Mouse (Mus musculus) liver, postnatal 0 days (tissue): ENCODE measurements around the gene Mpc2. TPM values are rescaled to one million over a fixed set of nuclear protein-coding genes. Genes with fewer than 3 reads are reported as not detected.
A peak's percentile ranks its signal among the peaks of the same experiment; 100 is the strongest.

Source experiments
- ATAC-seq: fragments of 200-750 bp; cut with Nextera tagmentation; 2 replicates; pipeline ENCODE4 v1.8.0; 2017; ENCODE audit warnings: mild to moderate bottlenecking, moderate library complexity
- DNase-seq: peaks from one replicate; pipeline ENCODE4 v3.0.0-alpha.2; 2016
- H3K27ac ChIP-seq: fragments of 300-500 bp; sonication (generic); 2 replicates; pipeline ENCODE4 v1.5.1; 2014; ENCODE audit warnings: antibody characterized with exemption, moderate library complexity, mild to moderate bottlenecking, low read depth
- H3K27me3 ChIP-seq: fragments of 300-500 bp; sonication (generic); 2 replicates; pipeline ENCODE4 v1.6.1; 2014; ENCODE audit warnings: low read length, control low read depth, mixed read lengths; ENCODE audit not compliant: insufficient read depth
- H3K36me3 ChIP-seq: fragments of 300-500 bp; sonication (generic); replicated peaks from 2 replicates; pipeline ENCODE4 v1.6.1; 2014; ENCODE audit warnings: mild to moderate bottlenecking, control low read depth, low read length, moderate library complexity, mixed read lengths; ENCODE audit not compliant: insufficient read depth
- H3K4me1 ChIP-seq: fragments of 300-500 bp; sonication (generic); 2 replicates; pipeline ENCODE4 v1.6.1; 2014; ENCODE audit warnings: antibody characterized with exemption, mild to moderate bottlenecking, control low read depth; ENCODE audit not compliant: insufficient read depth
- H3K4me2 ChIP-seq: fragments of 300-500 bp; sonication (generic); 2 replicates; pipeline ENCODE4 v1.6.1; 2014; ENCODE audit warnings: low read depth, mild to moderate bottlenecking, low read length, moderate library complexity, mixed read lengths
- H3K4me3 ChIP-seq: fragments of 300-500 bp; sonication (generic); 2 replicates; pipeline ENCODE4 v1.5.1; 2014; ENCODE audit warnings: low read depth, low read length
- H3K9ac ChIP-seq: fragments of 300-500 bp; sonication (generic); replicated peaks from 2 replicates; pipeline ENCODE4 v1.6.1; 2014; ENCODE audit warnings: mild to moderate bottlenecking, moderate library complexity
- H3K9me3 ChIP-seq: fragments of 300-500 bp; sonication (generic); 2 replicates; pipeline ENCODE4 v1.6.1; 2016; ENCODE audit warnings: mild to moderate bottlenecking, control low read depth, low read length, mixed read lengths
- CTCF ChIP-seq: sonication (generic); IDR thresholded peaks from 2 replicates; pipeline ENCODE4 v1.5.1; 2016; ENCODE audit warnings: antibody characterized with exemption, low read depth
- EP300 ChIP-seq: IDR thresholded peaks from 2 replicates; pipeline ENCODE4 v1.6.1; 2016; ENCODE audit warnings: antibody characterized with exemption, low read depth, mild to moderate bottlenecking
- WGBS: fragments of 180-500 bp; shearing (Covaris S2); extraction: QIAGEN DNeasy Blood & Tissue Kit; methylation state at CpG from one replicate; pipeline ENCODE4 v1.1.7; 2014; ENCODE audit not compliant: insufficient replicate concordance; 5-methylcytosine and 5-hydroxymethylcytosine counted together
- polyA plus RNA-seq: library from polyadenylated mRNA; unstranded; fragments of >200 nt; fragmentation: Nextera tagmentation; extraction: Ambion mirVana; gene quantifications from 2 replicates; pipeline ENCODE4 v1.2.1, GENCODE M21; 2015

Mpc2 gene
- 858 and 927 TPM in 2 replicates for polyA plus RNA-seq

GRCm38 (mm10) chr1:165460360-165460800 lies at the start of gene Mpc2, which contains the start of gene Dcaf6:
Gene Mpc2, plus strand, starts transcription at chr1:165460637.
Gene Dcaf6, minus strand, starts transcription at chr1:165460475.
- H3K4me2 ChIP-seq: peak within 1 kb of the TSS; percentile 85
- peak within 1 kb of the TSS; percentile 99 for H3K27ac ChIP-seq
- 0% methylated on average over 32 of the region's 37 CpGs for WGBS
- ATAC-seq (peak; percentile 85), DNase-seq (peak; percentile 100)
- peak within 1 kb of the TSS; percentile 98 for H3K4me3 ChIP-seq
- H3K9ac ChIP-seq: peak within 1 kb of the TSS; percentile 99
- no peaks in the 10 kb centered on the region for H3K9me3 ChIP-seq
- H3K4me1 ChIP-seq: no peaks in the 10 kb centered on the region
- no peaks in the 10 kb centered on the region for H3K27me3 ChIP-seq
- TF ChIP-seq EP300 (peak; percentile 84; the same call in 1 of the 2 replicates), CTCF (peak; percentile 54)
- H3K36me3 ChIP-seq: no peaks in the 10 kb centered on the region

GRCm38 (mm10) chr1:165421357-165421915 lies 39.0 kb upstream of the Mpc2 start:
- Histone ChIP-seq H3K27me3 (no peaks in the 10 kb centered on the region), H3K9me3 (no peaks in the 10 kb centered on the region), H3K27ac (peak overlapping the region; percentile 83), H3K4me2 (no peak overlapping the region), H3K36me3 (peaks cover 5% of the 10 kb centered on the region; the same call in 1 of the 2 replicates), H3K4me1 (no peaks in the 10 kb centered on the region), H3K9ac (no peak overlapping the region), H3K4me3 (no peak overlapping the region)
- peak; percentile 85 for TF ChIP-seq EP300
- no peak for TF ChIP-seq CTCF
- 74% methylated on average over 7 of the region's 7 CpGs for WGBS
- ATAC-seq (peak; percentile 87), DNase-seq (no peak)

GRCm38 (mm10) chr1:165426254-165426653 lies 34.2 kb upstream of the Mpc2 start:
- TF ChIP-seq EP300 (peak; percentile 79), CTCF (no peak; the same call in 1 of the 2 replicates)
- peak; percentile 80 for ATAC-seq
- Histone ChIP-seq H3K4me2 (no peak overlapping the region), H3K9ac (no peak overlapping the region), H3K36me3 (peaks cover 7% of the 10 kb centered on the region), H3K9me3 (no peaks in the 10 kb centered on the region), H3K4me1 (no peaks in the 10 kb centered on the region), H3K27me3 (no peaks in the 10 kb centered on the region), H3K27ac (no peak overlapping the region), H3K4me3 (no peak overlapping the region)
- no peak for DNase-seq
- WGBS: 66% methylated on average over 2 of the region's 2 CpGs

GRCm38 (mm10) chr1:165432883-165433282 lies 27.6 kb upstream of the Mpc2 start:
- no peak overlapping the region for H3K9ac ChIP-seq
- ATAC-seq (no peak), DNase-seq (no peak)
- no peaks in the 10 kb centered on the region for H3K9me3 ChIP-seq
- no peaks in the 10 kb centered on the region for H3K27me3 ChIP-seq
- no peak overlapping the region for H3K27ac ChIP-seq
- no peak overlapping the region for H3K4me2 ChIP-seq
- H3K36me3 ChIP-seq: peaks cover under 1% of the 10 kb centered on the region; the same call in 1 of the 2 replicates
- no peak for TF ChIP-seq EP300
- TF ChIP-seq CTCF: no peak
- WGBS: 86% methylated on average over 1 of the region's 1 CpGs
- H3K4me1 ChIP-seq: no peaks in the 10 kb centered on the region
- no peak overlapping the region for H3K4me3 ChIP-seq

- no peaks in the 10 kb centered on the region for H3K27me3 ChIP-seq
- 49% methylated on average over 1 of the region's 1 CpGs for WGBS
- no peak overlapping the region for H3K4me3 ChIP-seq
- TF ChIP-seq CTCF: no peak
- TF ChIP-seq EP300: no peak
- H3K27ac ChIP-seq: no peak overlapping the region
- DNase-seq (no peak), ATAC-seq (no peak)
- no peaks in the 10 kb centered on the region for H3K36me3 ChIP-seq
- H3K4me2 ChIP-seq: no peak overlapping the region
- H3K9me3 ChIP-seq: no peaks in the 10 kb centered on the region
- H3K9ac ChIP-seq: no peak overlapping the region
- H3K4me1 ChIP-seq: peaks cover 6% of the 10 kb centered on the region; the same call in 1 of the 2 replicates
Measured at GRCm38 (mm10) chr1:165438289-165439021, 22.0 kb upstream of the Mpc2 start.

- Histone ChIP-seq H3K27ac (no peak overlapping the region), H3K36me3 (no peaks in the 10 kb centered on the region), H3K27me3 (no peaks in the 10 kb centered on the region), H3K9ac (no peak overlapping the region), H3K4me3 (no peak overlapping the region), H3K9me3 (no peaks in the 10 kb centered on the region), H3K4me2 (no peak overlapping the region), H3K4me1 (peaks cover 6% of the 10 kb centered on the region; the same call in 1 of the 2 replicates)
- DNase-seq (no peak), ATAC-seq (no peak)
- 76% methylated on average over 3 of the region's 3 CpGs for WGBS
- TF ChIP-seq CTCF (no peak), EP300 (no peak)
Measured at GRCm38 (mm10) chr1:165440788-165441187, 19.6 kb upstream of the Mpc2 start.
